Mouse (Mus musculus): Measurements from ENCODE around the gene Gab2.

DNA sequence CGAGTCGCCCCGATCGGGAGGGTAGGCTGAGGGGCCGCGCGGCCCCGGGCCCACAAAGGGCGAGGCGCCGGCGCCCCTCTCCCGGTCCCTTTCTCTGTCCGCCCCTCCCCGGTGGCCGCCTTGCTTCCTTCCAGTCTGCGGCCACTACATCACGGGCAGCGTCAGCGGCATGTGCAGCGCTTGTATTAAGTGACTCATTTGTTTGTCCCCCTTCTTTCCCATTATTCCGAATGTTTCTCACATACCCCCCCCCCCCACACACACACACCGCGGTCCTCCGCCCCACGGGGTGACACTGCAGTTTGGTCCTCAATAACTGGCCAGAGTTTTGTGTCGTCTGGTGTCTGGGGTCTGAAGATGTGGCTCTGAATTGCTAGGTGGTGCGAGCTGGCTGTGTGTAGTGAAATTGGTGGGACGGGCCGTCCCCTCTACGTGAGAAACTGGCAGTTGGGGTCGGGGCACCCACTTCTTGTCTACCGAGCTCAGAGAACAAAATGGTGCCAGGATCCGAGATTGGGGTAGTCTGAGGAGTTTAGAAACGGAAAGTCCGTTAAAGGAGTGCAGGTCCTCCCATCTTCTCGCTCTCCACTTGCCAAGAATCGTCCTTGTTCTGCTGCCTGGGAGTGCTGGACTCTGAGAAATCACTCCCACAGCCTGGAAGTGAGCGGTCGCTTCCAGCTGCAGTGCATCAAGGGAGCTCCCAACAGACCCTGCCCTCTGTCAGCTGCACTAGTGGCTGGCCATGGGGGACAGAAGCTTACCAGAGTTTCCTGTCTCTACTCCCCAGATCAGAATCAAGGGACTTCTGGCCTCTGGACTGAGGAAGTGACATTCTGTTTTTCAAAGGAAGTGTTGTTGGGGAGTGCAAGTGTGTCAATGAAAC, 1.1 kb downstream of the Gab2 start:
- TF ChIP-seq CTCF (IDR thresholded peaks at IDR 0.05; ENCODE audit: control insufficient read depth, insufficient read depth, low read length): no peak
- TF ChIP-seq POLR2A (IDR thresholded peaks at IDR 0.05; ENCODE audit: borderline replicate concordance, control insufficient read depth, low read depth, low read length): no peak

Measured in bone marrow, adult 2 months (tissue).